Mouse (Mus musculus) adrenal gland, postnatal 36 days (tissue): ENCODE measurements at regions not wholly inside any gene's neighbourhood (a gene's known extent, or its start where the extent isn't known, plus 50 kb on each side); places are given as distances from the start of the nearest gene placed in this dataset.

ENCODE experiments used
- DNase-seq, 2 experiments: peaks; one replicate each; pipeline ENCODE4 v3.0.0; 2021; ENCODE audit warnings: mixed read lengths in 1 of 2

DNA sequence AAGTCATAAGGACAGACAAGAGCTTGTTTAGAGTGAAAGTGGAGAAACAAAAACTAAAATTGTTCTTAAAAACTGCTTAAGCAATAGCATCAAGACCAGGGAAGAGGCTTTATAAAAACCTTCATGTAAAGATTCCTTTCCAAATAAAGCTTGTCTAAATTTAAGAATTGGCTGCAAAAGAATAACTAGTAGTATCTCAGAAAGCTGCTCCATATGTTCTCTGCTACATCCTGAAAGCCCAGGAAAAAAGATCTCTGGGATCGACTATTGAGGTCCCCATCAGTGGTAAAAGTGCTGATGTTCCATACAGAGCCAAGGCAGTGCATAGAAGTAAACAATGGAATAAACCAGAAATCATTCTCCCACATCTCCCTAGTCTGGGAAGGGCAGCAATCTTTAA, 281.2 kb upstream of the Cypt12 start:
- DNase-seq: no peak

DNA sequence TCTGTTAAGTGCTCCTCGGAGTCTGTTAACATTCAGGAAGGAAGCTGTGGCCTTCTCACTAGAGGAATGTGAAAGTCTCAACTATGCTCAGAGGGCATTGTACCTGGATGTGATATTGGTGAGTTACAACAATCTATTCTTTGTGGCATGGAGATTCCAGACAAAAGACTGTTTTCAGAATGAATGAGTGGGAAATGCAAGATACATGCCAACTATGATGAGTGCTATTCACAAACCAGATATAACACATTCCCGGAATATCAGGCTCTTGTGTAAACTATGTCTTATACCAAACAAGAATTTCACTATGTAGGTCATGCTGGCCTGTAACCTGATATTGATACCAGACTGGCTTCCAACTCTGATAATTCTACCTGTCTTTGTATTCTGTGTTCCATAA, 279.4 kb upstream of the Cypt12 start:
- DNase-seq: no peak
